Mouse (Mus musculus) liver, embryonic 13.5 days (tissue): ENCODE measurements around the gene Tmem238l. TPM values are rescaled to one million over a fixed set of nuclear protein-coding genes. Genes with fewer than 3 reads are reported as not detected.

Experiments
- ATAC-seq: fragments of 200-750 bp; cut with Nextera tagmentation; 2 replicates; pipeline ENCODE4 v1.8.0; 2017; ENCODE audit warnings: low read depth, mild to moderate bottlenecking, moderate number of reproducible peaks, moderate library complexity
- DNase-seq: peaks from one replicate; pipeline ENCODE4 v3.0.0; 2022
- H3K27ac ChIP-seq: fragments of 300-500 bp; sonication (generic); 2 replicates; pipeline ENCODE4 v1.5.1; 2015; ENCODE audit warnings: moderate library complexity, mild to moderate bottlenecking, inconsistent platforms
- H3K27me3 ChIP-seq: fragments of 300-500 bp; sonication (generic); 2 replicates; pipeline ENCODE4 v1.6.1; 2015; ENCODE audit warnings: mild to moderate bottlenecking, inconsistent platforms
- H3K36me3 ChIP-seq: fragments of 300-500 bp; sonication (generic); 2 replicates; pipeline ENCODE4 v1.6.1; 2015; ENCODE audit warnings: mild to moderate bottlenecking, inconsistent platforms
- H3K4me1 ChIP-seq: fragments of 300-500 bp; sonication (generic); replicated peaks from 2 replicates; pipeline ENCODE4 v1.6.1; 2015; ENCODE audit warnings: inconsistent platforms
- H3K4me2 ChIP-seq: fragments of 300-500 bp; sonication (generic); 2 replicates; pipeline ENCODE4 v1.6.1; 2015; ENCODE audit warnings: inconsistent platforms, mild to moderate bottlenecking, moderate library complexity
- H3K4me3 ChIP-seq: fragments of 300-500 bp; sonication (generic); replicated peaks from 2 replicates; pipeline ENCODE4 v1.5.1; 2015; ENCODE audit warnings: mild to moderate bottlenecking, inconsistent platforms
- H3K9ac ChIP-seq: fragments of 300-500 bp; sonication (generic); 2 replicates; pipeline ENCODE4 v1.6.1; 2015; ENCODE audit warnings: mild to moderate bottlenecking, inconsistent platforms
- H3K9me3 ChIP-seq: fragments of 300-500 bp; sonication (generic); replicated peaks from 2 replicates; pipeline ENCODE4 v1.6.1; 2016; ENCODE audit warnings: inconsistent platforms
- WGBS: fragments of 180-500 bp; shearing (Covaris S2); methylation state at CpG from one replicate; pipeline ENCODE4 v1.1.7; 2015; ENCODE audit not compliant: insufficient replicate concordance; 5-methylcytosine and 5-hydroxymethylcytosine counted together
- polyA plus RNA-seq: library from polyadenylated mRNA; unstranded; fragments of >200 nt; fragmentation: Nextera tagmentation; extraction: Ambion mirVana; gene quantifications from 2 replicates; pipeline ENCODE4 v1.2.1, GENCODE M21; 2015

Tmem238l gene
- polyA plus RNA-seq, 1 experiment from 2014 or later = not detected

- H3K27me3 ChIP-seq = no peaks in the 10 kb centered on the region
- H3K36me3 ChIP-seq = no peaks in the 10 kb centered on the region
- ATAC-seq = no peak
- no peak overlapping the region for H3K4me3 ChIP-seq
- H3K9ac ChIP-seq = no peak overlapping the region
- H3K27ac ChIP-seq = no peak overlapping the region
- DNase-seq = no peak
- no peaks in the 10 kb centered on the region for H3K4me1 ChIP-seq
- no peak overlapping the region for H3K4me2 ChIP-seq
- no peaks in the 10 kb centered on the region for H3K9me3 ChIP-seq
- WGBS = 9% methylated on average over 2 of the region's 2 CpGs
These were observed 46.5 kb downstream of the Tmem238l start for GRCm38 (mm10) chr11:67002911-67003310.

GRCm38 (mm10) chr11:67007961-67008360 lies 51.5 kb downstream of the Tmem238l start:
- Histone ChIP-seq H3K36me3 (no peaks in the 10 kb centered on the region), H3K4me1 (no peaks in the 10 kb centered on the region), H3K4me2 (no peak overlapping the region), H3K4me3 (no peak overlapping the region), H3K9ac (no peak overlapping the region), H3K27me3 (no peaks in the 10 kb centered on the region), H3K27ac (no peak overlapping the region), H3K9me3 (no peaks in the 10 kb centered on the region)
- DNase-seq = no peak
- no peak for ATAC-seq
- WGBS = 71% methylated on average over 8 of the region's 8 CpGs

- no peak overlapping the region for H3K9ac ChIP-seq
- H3K4me3 ChIP-seq = no peak overlapping the region
- H3K4me1 ChIP-seq = no peaks in the 10 kb centered on the region
- no peak overlapping the region for H3K4me2 ChIP-seq
- no peak overlapping the region for H3K27ac ChIP-seq
- no peaks in the 10 kb centered on the region for H3K9me3 ChIP-seq
- no peaks in the 10 kb centered on the region for H3K36me3 ChIP-seq
- H3K27me3 ChIP-seq = no peaks in the 10 kb centered on the region
- 89% methylated on average over 4 of the region's 4 CpGs for WGBS
- DNase-seq (no peak), ATAC-seq (no peak)
These were observed 52.1 kb downstream of the Tmem238l start for GRCm38 (mm10) chr11:67008528-67008927.

GRCm38 (mm10) chr11:67010430-67010829 lies 54.0 kb downstream of the Tmem238l start:
- Histone ChIP-seq H3K4me1 (no peaks in the 10 kb centered on the region), H3K9ac (no peak overlapping the region), H3K4me3 (no peak overlapping the region), H3K27me3 (no peaks in the 10 kb centered on the region), H3K36me3 (no peaks in the 10 kb centered on the region), H3K9me3 (no peaks in the 10 kb centered on the region), H3K4me2 (no peak overlapping the region), H3K27ac (no peak overlapping the region)
- WGBS = 4% methylated on average over 8 of the region's 8 CpGs
- no peak for ATAC-seq
- no peak for DNase-seq

GRCm38 (mm10) chr11:67011635-67012034 lies 55.2 kb downstream of the Tmem238l start:
- WGBS = 36% methylated on average over 4 of the region's 4 CpGs
- no peak overlapping the region for H3K4me2 ChIP-seq
- no peaks in the 10 kb centered on the region for H3K36me3 ChIP-seq
- H3K9me3 ChIP-seq = no peaks in the 10 kb centered on the region
- no peak for ATAC-seq
- H3K9ac ChIP-seq = no peak overlapping the region
- H3K27me3 ChIP-seq = peaks cover 3% of the 10 kb centered on the region; the same call in 1 of the 2 replicates
- no peak for DNase-seq
- no peak overlapping the region for H3K27ac ChIP-seq
- no peaks in the 10 kb centered on the region for H3K4me1 ChIP-seq
- H3K4me3 ChIP-seq = no peak overlapping the region

Other genes starting within 250 kb of the Tmem238l start
- gene Pirt, start 44.7 kb upstream of the Tmem238l start, polyA plus RNA-seq = 0.05 TPM in 1 of 2 replicates, not detected in the other
- gene Tmem220, start 68.5 kb downstream of the Tmem238l start, polyA plus RNA-seq = 1.5 and 2.0 TPM in 2 replicates
- gene Adprm, start 96.0 kb downstream of the Tmem238l start, polyA plus RNA-seq = 10.7 and 14.0 TPM in 2 replicates
- gene Sco1, start 96.0 kb downstream of the Tmem238l start, polyA plus RNA-seq = 8.2 and 10.6 TPM in 2 replicates
- gene Myh3, start 121.7 kb downstream of the Tmem238l start, polyA plus RNA-seq = 1.6 and 1.8 TPM in 2 replicates
- not detected in 2 replicates for gene Myh2, start 214.4 kb downstream of the Tmem238l start, polyA plus RNA-seq
- gene Myh1, start 243.4 kb downstream of the Tmem238l start, polyA plus RNA-seq = 0.02 and 0.06 TPM in 2 replicates